Mouse (Mus musculus) megakaryocyte, embryonic 14.5 days (primary cell): ENCODE data around the gene Olfr1218.

Experiments used
- FLI1 ChIP-seq: IDR thresholded peaks from 2 replicates; pipeline ENCODE4 v1.6.1; 2012; ENCODE audit warnings: low read length, inconsistent platforms, mixed read lengths
- GATA1 ChIP-seq: IDR thresholded peaks from 3 replicates; pipeline ENCODE4 v1.6.1; 2012; ENCODE audit warnings: mixed read lengths, low read length, inconsistent platforms, borderline replicate concordance

DNA sequence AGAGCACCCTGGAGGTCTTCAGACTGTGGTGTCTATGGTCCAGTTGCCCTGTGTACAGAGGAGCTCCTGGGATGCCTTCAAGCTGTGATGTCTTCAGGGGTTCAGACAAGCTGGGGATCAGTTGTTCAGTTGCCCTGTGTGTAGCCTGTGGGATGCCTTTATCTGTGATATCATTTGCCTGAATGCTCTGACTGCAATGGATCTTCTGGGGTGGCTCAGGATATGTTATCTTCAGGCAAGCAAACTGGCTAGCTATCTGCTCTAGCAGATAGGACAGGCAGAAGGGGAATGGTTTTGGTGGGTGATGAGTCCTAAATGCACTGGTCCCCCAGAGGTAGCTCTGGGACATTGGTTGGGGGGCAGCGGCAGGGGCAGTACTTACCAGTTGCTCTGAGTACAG is 32.9 kb upstream of the Olfr1218 start:
- TF ChIP-seq GATA1: no peak
- no peak for TF ChIP-seq FLI1
